Mouse (Mus musculus) liver, embryonic 11.5 days (tissue): Measurements from ENCODE around the gene Ntsr1. TPM values are rescaled to one million over a fixed set of nuclear protein-coding genes. Genes with fewer than 3 reads are reported as not detected.

Experiments used
- ATAC-seq: fragments of 200-750 bp; cut with Nextera tagmentation; replicated peaks from 2 replicates; pipeline ENCODE4 v1.8.0; 2017; ENCODE audit warnings: moderate number of reproducible peaks, mild to moderate bottlenecking, moderate TSS enrichment, moderate library complexity; ENCODE audit not compliant: low FRiP score
- DNase-seq: peaks from one replicate; pipeline ENCODE4 v3.0.0-alpha.2; 2017; ENCODE audit warnings: low spot score
- H3K27ac ChIP-seq: fragments of 300-500 bp; sonication (generic); 2 replicates; pipeline ENCODE4 v1.5.1; 2014; ENCODE audit warnings: mild to moderate bottlenecking, low read depth, low read length, control low read depth
- H3K27me3 ChIP-seq: fragments of 300-500 bp; sonication (generic); replicated peaks from 2 replicates; pipeline ENCODE4 v1.6.1; 2014; ENCODE audit warnings: low read length, mixed read lengths; ENCODE audit not compliant: control insufficient read depth, insufficient read depth
- H3K36me3 ChIP-seq: fragments of 300-500 bp; sonication (generic); 2 replicates; pipeline ENCODE4 v1.6.1; 2014; ENCODE audit warnings: mild to moderate bottlenecking, low read length, moderate library complexity, mixed read lengths; ENCODE audit not compliant: control insufficient read depth, insufficient read depth
- H3K4me1 ChIP-seq: fragments of 300-500 bp; sonication (generic); replicated peaks from 2 replicates; pipeline ENCODE4 v1.6.1; 2014; ENCODE audit warnings: low read length, mixed read lengths; ENCODE audit not compliant: control insufficient read depth, insufficient read depth
- H3K4me2 ChIP-seq: fragments of 300-500 bp; sonication (generic); 2 replicates; pipeline ENCODE4 v1.6.1; 2014; ENCODE audit warnings: mild to moderate bottlenecking, control low read depth, moderate library complexity
- H3K4me3 ChIP-seq: fragments of 300-500 bp; sonication (generic); 2 replicates; pipeline ENCODE4 v1.5.1; 2014; ENCODE audit warnings: low read depth, low read length, control low read depth
- H3K9ac ChIP-seq: fragments of 300-500 bp; sonication (generic); 2 replicates; pipeline ENCODE4 v1.6.1; 2014; ENCODE audit warnings: low read depth, low read length, control low read depth
- H3K9me3 ChIP-seq: fragments of 300-500 bp; sonication (generic); 2 replicates; pipeline ENCODE4 v1.6.1; 2016; ENCODE audit warnings: low read length, inconsistent platforms, mixed read lengths; ENCODE audit not compliant: control insufficient read depth
- WGBS: fragments of 180-500 bp; shearing (Covaris S2); extraction: QIAGEN DNeasy Blood & Tissue Kit; methylation state at CpG from one replicate; pipeline ENCODE4 v1.1.7; 2014; 5-methylcytosine and 5-hydroxymethylcytosine counted together
- polyA plus RNA-seq: library from polyadenylated mRNA; unstranded; fragments of >200 nt; fragmentation: Nextera tagmentation; extraction: Ambion mirVana; gene quantifications from 2 replicates; pipeline ENCODE4 v1.2.1, GENCODE M21; 2014

Ntsr1 gene
- polyA plus RNA-seq, 1 experiment from 2014 or later: 0.49 TPM

DNA sequence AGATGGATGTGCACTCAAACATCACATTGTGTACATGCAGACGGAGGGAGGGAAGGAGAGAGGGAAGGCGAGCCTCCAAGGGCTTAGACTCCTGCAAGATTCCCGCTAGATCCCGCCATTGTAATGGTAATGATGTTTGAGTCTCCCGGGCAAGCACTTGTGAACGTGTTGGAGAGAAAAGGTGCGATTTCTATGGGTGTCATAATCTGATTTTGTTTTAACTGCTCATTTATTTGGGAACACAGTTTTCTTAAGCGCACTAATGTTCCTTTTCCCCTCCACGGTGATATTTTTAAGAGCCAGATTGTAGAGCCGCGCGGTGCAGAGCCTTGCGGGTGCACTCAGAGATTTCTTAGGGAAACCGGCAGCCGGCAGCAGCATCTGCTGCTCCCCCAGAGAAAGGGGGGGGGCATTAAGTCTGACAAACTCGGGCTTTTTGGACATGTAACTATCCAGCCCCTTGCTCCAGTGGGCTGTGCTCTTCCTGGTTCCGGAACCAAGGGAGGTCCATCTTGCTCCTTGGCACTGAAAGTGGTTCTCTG, 11.5 kb upstream of the Ntsr1 start:
- peaks cover 10% of the 10 kb centered on the region; the same call in 1 of the 2 replicates for H3K27me3 ChIP-seq
- no peak overlapping the region for H3K27ac ChIP-seq
- no peak overlapping the region for H3K4me2 ChIP-seq
- 21% methylated on average over 17 of the region's 17 CpGs for WGBS
- DNase-seq (no peak), ATAC-seq (no peak)
- no peaks in the 10 kb centered on the region for H3K9me3 ChIP-seq
- H3K4me3 ChIP-seq: no peak overlapping the region
- H3K9ac ChIP-seq: no peak overlapping the region
- H3K4me1 ChIP-seq: no peaks in the 10 kb centered on the region
- no peaks in the 10 kb centered on the region for H3K36me3 ChIP-seq

DNA sequence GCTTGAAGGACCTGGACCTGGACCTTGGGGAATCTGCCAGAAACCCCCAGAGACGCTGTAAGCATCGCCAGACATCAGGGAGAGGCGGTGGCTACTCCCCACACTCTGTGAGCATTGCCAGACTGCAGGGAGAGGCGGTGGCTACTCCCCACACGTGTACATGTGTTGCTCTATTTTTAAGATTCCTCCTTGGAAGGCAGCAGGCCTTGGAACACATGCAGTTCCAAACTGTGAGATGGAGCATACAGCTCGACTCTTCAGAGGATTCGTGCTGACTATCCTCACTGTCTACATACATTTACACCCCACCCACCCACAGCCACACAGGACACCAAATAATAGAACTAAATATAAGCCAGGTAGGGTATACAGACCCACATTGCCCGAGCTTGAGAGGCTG, 3.9 kb upstream of the Ntsr1 start:
- Histone ChIP-seq H3K27ac (no peak overlapping the region), H3K36me3 (no peaks in the 10 kb centered on the region), H3K4me1 (no peaks in the 10 kb centered on the region), H3K27me3 (peaks cover 31% of the 10 kb centered on the region), H3K4me3 (no peak overlapping the region), H3K4me2 (no peak overlapping the region), H3K9me3 (no peaks in the 10 kb centered on the region), H3K9ac (no peak overlapping the region)
- DNase-seq: no peak
- WGBS: 66% methylated on average over 8 of the region's 8 CpGs
- no peak for ATAC-seq

DNA sequence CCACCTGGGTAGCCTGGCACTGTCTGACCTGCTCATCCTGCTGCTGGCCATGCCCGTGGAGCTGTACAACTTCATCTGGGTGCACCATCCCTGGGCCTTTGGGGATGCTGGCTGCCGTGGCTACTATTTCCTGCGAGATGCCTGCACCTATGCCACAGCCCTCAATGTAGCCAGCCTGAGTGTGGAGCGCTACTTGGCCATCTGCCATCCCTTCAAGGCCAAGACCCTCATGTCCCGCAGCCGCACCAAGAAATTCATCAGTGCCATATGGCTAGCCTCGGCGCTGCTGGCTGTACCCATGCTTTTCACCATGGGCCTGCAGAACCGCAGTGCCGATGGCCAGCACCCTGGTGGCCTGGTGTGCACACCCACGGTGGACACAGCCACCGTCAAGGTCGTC, 950 bp downstream of the Ntsr1 start:
- peaks cover 49% of the 10 kb centered on the region for H3K27me3 ChIP-seq
- WGBS: 37% methylated on average over 13 of the region's 13 CpGs

DNA sequence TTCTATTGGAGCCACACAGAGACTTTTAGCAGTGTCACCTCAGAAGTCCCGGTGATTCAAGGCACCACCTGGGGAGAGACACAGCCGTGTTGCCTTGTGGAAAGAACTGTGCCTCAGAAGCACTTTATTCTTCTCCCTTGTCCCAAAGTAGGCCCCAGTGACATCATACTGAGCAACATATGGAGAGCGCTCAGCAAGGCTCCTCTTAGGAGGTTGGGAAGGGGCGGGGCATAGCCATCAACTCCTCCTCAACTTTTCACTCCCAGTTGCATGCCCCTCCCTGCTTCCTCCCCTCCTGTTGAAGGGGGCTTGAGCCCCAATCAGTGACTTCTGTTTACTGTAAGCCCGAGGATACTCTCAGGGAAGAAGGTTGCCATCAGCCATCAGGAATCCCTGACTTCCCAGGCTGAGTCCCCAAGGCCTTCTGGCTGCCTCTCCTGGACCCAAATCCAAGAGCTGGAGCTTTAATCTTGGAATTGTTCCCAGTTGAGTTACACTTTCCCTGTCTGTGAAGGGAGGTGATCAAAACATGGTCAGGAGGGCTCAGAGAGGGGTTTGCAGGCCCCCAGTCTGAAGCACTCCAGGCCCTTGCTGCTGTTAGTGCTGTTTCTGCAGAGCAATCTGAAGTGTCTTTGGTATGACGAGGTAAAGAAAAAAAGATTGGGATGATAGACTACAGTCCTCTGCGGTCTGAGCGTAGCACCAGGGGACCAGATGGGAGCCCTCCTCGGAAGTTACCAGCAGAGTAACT, 1.6 kb downstream of the Ntsr1 start:
- H3K27me3 ChIP-seq: peaks cover 49% of the 10 kb centered on the region
- H3K4me1 ChIP-seq: no peaks in the 10 kb centered on the region
- H3K4me3 ChIP-seq: no peak overlapping the region
- ATAC-seq: no peak
- no peaks in the 10 kb centered on the region for H3K36me3 ChIP-seq
- H3K9me3 ChIP-seq: no peaks in the 10 kb centered on the region
- no peak overlapping the region for H3K9ac ChIP-seq
- DNase-seq: no peak
- H3K27ac ChIP-seq: no peak overlapping the region
- no peak overlapping the region for H3K4me2 ChIP-seq
- WGBS: 29% methylated on average over 9 of the region's 9 CpGs

More for the DNA sequence above, 950 bp downstream of the Ntsr1 start:
- no peaks in the 10 kb centered on the region for H3K4me1 ChIP-seq
- ATAC-seq (no peak), DNase-seq (no peak)
- H3K4me3 ChIP-seq: no peak overlapping the region; the same call in 1 of the 2 replicates
- H3K4me2 ChIP-seq: no peak overlapping the region; the same call in 1 of the 2 replicates
- H3K9ac ChIP-seq: no peak overlapping the region
- no peak overlapping the region for H3K27ac ChIP-seq
- no peaks in the 10 kb centered on the region for H3K9me3 ChIP-seq
- H3K36me3 ChIP-seq: no peaks in the 10 kb centered on the region

DNA sequence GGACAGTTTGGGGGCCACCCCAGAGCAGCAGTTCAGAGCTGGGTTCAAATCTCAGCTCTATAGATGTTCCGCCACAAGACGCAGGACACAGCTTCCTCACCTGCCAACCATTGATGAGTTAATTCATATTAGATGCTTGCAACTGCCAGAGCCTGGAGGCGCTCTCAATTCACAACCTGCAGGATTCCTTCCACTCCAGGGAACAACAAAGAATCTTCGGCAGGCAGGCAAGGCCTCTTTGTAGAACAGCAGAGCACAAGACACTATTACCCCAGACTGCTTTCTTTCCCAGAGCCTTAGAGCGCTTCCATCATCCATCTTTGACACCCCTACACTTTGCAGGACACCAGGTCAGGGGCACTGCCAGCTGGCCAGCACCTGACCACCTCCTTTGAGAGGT, 6.5 kb downstream of the Ntsr1 start:
- WGBS: 81% methylated on average over 5 of the region's 5 CpGs
- Histone ChIP-seq H3K9me3 (no peaks in the 10 kb centered on the region), H3K4me1 (no peaks in the 10 kb centered on the region), H3K36me3 (no peaks in the 10 kb centered on the region), H3K4me3 (no peak overlapping the region), H3K4me2 (no peak overlapping the region), H3K27me3 (peaks cover 14% of the 10 kb centered on the region), H3K27ac (no peak overlapping the region), H3K9ac (no peak overlapping the region)
- ATAC-seq (no peak), DNase-seq (no peak)

DNA sequence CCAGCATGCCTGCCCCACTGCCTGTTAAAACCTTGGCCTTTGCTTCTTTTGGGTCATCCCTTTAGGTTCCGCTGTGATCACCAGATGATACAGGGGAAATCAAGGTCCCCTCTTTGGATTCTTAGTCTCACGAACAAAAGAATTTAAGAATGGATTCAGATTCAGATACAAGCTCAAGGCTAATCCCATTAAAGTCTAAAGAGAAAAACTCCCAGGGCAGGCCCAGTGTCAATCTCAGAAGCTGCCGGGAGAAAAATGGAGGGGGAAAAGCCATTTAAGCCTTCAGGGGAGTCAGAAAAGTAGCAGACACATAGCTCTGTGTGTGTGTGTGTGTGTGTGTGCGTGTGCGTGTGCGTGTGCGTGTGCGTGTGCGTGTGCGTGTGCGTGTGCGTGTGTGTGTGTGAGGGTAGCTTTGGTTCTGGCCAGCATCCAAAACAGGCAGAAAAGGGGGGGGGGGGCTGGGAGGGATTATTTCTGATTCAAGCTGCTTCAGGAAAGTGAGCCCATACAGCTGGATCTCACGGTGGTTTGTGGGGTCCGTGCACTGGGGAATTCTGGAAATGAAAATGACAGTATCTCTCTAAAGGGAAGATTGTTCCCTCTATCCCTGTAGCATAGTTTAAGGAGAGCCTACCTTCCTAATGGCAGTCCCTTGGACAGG, 8.8 kb downstream of the Ntsr1 start:
- 85% methylated on average over 14 of the region's 14 CpGs for whole genome bisulfite sequencing
- H3K36me3 ChIP-seq: no peaks in the 10 kb centered on the region

DNA sequence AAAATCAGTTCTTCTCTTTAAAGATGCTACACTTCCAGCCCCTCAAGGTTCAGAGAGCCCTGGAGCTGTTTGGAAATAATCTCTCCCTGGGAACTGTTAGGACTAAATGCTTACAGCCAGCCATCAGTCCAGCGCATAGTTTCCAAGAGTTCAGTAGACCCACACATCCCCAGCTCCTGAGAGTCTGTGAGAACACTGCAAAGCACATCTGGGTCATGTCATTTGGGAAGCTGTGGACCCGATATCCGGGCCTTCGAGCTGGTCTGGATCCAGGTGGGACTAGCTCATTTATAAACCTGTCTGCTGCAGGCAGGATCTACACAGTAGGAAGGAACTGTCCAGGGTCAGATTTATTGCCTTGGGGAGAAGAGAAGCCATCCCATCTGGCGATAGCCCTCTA, 11.1 kb downstream of the Ntsr1 start:
- Histone ChIP-seq H3K4me2 (no peak overlapping the region), H3K4me1 (0 out of 2 replicates have a peak, but pooled peaks cover 2% of the 10 kb centered on the region), H3K9me3 (no peaks in the 10 kb centered on the region), H3K36me3 (no peaks in the 10 kb centered on the region), H3K4me3 (no peak overlapping the region), H3K27ac (no peak overlapping the region), H3K27me3 (no peaks in the 10 kb centered on the region), H3K9ac (no peak overlapping the region)
- WGBS: 66% methylated on average over 5 of the region's 5 CpGs
- no peak for DNase-seq
- no peak for ATAC-seq

More for the DNA sequence above, 8.8 kb downstream of the Ntsr1 start:
- Histone ChIP-seq H3K4me2 (no peak overlapping the region), H3K27me3 (0 out of 2 replicates have a peak, but pooled peaks cover 2% of the 10 kb centered on the region), H3K4me1 (0 out of 2 replicates have a peak, but pooled peaks cover 1% of the 10 kb centered on the region), H3K9ac (no peak overlapping the region), H3K27ac (no peak overlapping the region), H3K9me3 (no peaks in the 10 kb centered on the region), H3K4me3 (no peak overlapping the region)
- DNase-seq (no peak), ATAC-seq (no peak)

DNA sequence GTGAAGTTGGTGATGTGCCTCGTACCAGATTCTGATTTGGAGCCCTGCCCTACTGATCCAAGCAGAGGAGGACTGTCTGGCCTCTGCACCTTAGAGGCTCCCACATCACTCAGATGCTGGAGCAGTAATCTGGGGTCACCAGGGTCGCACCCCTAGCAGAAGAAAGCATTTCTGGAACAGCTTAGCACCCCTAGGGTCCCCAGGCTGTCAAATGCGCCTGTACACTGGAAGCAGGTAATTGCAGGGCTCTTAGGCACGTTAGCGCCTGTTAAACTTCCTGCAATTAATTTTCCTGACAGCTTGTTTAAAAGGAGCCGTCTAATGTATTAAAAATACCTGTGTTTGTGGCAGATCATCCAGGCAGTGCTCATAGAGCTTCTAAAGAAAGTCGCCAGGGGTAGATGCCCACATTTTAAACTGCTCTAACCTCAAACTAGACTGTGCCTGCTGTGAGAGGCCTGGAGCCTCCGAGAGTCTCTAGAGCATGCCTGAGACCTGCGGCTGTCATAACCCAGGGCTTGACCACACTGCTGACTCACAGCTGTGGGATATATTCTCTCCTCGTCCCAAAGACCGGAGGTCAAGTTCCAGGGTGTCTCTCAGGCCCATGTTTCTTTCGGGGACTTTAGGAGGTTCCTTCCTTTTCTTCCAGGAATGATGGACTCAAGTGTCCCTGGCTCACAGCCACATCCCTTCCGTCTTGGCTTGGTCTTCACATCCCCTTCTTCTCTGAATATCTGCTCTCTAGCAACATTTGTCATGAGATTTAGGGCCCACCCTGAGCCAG, 12.3 kb downstream of the Ntsr1 start:
- Histone ChIP-seq H3K36me3 (no peaks in the 10 kb centered on the region), H3K27me3 (no peaks in the 10 kb centered on the region), H3K9ac (no peak overlapping the region), H3K27ac (no peak overlapping the region), H3K9me3 (no peaks in the 10 kb centered on the region), H3K4me1 (0 out of 2 replicates have a peak, but pooled peaks cover 2% of the 10 kb centered on the region), H3K4me3 (no peak overlapping the region), H3K4me2 (no peak overlapping the region)
- no peak for ATAC-seq
- 50% methylated on average over 13 of the region's 13 CpGs for WGBS
- DNase-seq: no peak
